Mouse (Mus musculus) myocyte (in vitro differentiated cells): ENCODE measurements around the gene Gm9767.

Experiments
- CEBPB ChIP-seq: IDR thresholded peaks from 2 replicates; pipeline ENCODE4 v1.6.1; 2011; ENCODE audit warnings: mild to moderate bottlenecking, moderate library complexity; ENCODE audit not compliant: poor library complexity, insufficient read depth, severe bottlenecking
- E2F4 ChIP-seq: IDR thresholded peaks from one replicate; pipeline ENCODE4 v1.6.1; 2011; ENCODE audit warnings: mild to moderate bottlenecking, control low read depth, moderate library complexity; ENCODE audit not compliant: insufficient read depth
- MAX ChIP-seq: IDR thresholded peaks from one replicate; pipeline ENCODE4 v1.6.1; 2011; ENCODE audit warnings: low read depth, mild to moderate bottlenecking, control low read depth
- MYOD1 ChIP-seq, 3 experiments: IDR thresholded peaks; one replicate each; pipeline ENCODE4 v1.6.1; 2011; ENCODE audit warnings: control low read depth in 2 of 3, low read depth in 2 of 3, mild to moderate bottlenecking in 2 of 3, moderate library complexity in 1 of 3; ENCODE audit not compliant: insufficient read length in 2 of 3, control insufficient read depth in 1 of 3
- MYOG ChIP-seq, 3 experiments: IDR thresholded peaks; one replicate each; pipeline ENCODE4 v1.6.1; 2011; ENCODE audit warnings: control low read depth in 2 of 3, low read depth in 2 of 3, mild to moderate bottlenecking in 2 of 3; ENCODE audit not compliant: insufficient read length in 2 of 3, control insufficient read depth in 1 of 3, insufficient read depth in 1 of 3
- POLR2A ChIP-seq: IDR thresholded peaks from one replicate; pipeline ENCODE4 v1.6.1; 2011; ENCODE audit warnings: low read depth, mild to moderate bottlenecking, control low read depth, moderate library complexity; ENCODE audit not compliant: insufficient read length
- POLR2AphosphoS2 ChIP-seq: IDR thresholded peaks from one replicate; pipeline ENCODE4 v1.6.1; 2011; ENCODE audit warnings: low read depth, control low read depth; ENCODE audit not compliant: insufficient read length
- SRF ChIP-seq: IDR thresholded peaks from one replicate; pipeline ENCODE4 v1.6.1; 2011; ENCODE audit warnings: low read depth; ENCODE audit not compliant: control insufficient read depth, insufficient read length
- TCF12 ChIP-seq: IDR thresholded peaks from one replicate; pipeline ENCODE4 v1.6.1; 2011; ENCODE audit warnings: mild to moderate bottlenecking, control low read depth; ENCODE audit not compliant: poor library complexity, insufficient read depth, severe bottlenecking
- TCF3 ChIP-seq: IDR thresholded peaks from one replicate; pipeline ENCODE4 v1.6.1; 2011; ENCODE audit warnings: low read depth, control low read depth; ENCODE audit not compliant: insufficient read length
- USF1 ChIP-seq: IDR thresholded peaks from one replicate; pipeline ENCODE4 v1.6.1; 2011; ENCODE audit warnings: low read depth, mild to moderate bottlenecking, control low read depth, moderate library complexity

DNA sequence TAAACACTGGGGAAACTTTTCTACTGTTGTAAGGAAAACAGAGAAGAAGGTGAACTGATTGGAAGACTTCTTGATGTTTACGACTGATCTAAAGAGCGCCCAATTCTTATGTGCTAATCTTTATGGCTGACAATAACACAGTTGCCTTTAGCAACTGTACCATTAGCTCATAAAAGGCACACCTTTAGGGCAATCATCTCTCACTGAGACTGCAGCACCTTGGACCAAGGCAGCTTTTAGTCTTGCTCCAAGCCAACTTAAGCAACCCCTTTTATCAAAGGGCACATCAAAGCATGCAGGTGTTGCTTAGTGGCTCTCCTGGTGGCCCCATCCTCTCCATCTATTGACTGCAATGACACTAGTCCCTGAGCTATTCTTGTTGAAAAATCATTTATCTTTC lies 26.9 kb upstream of the Gm9767 start:
- TF ChIP-seq POLR2A, result no peak
- TF ChIP-seq MAX, result no peak
- TF ChIP-seq USF1, result no peak
- no peak for TF ChIP-seq MYOD1 (IDR thresholded peaks at IDR 0.05; ENCODE audit: control insufficient read depth in 1 of 3, insufficient read length in 2 of 3, low read depth in 2 of 3)
- no peak for TF ChIP-seq CEBPB
- no peak for TF ChIP-seq POLR2AphosphoS2
- TF ChIP-seq TCF12, result no peak
- no peak for TF ChIP-seq TCF3
- no peak for TF ChIP-seq E2F4
- TF ChIP-seq MYOG (IDR thresholded peaks at IDR 0.05; ENCODE audit: control insufficient read depth in 1 of 3, insufficient read depth in 1 of 3, insufficient read length in 2 of 3, low read depth in 2 of 3), result no peak
- TF ChIP-seq SRF, result no peak
